Mouse (Mus musculus): ENCODE measurements around the gene Vmn1r199. TPM values are rescaled to one million over a fixed set of nuclear protein-coding genes. Genes with fewer than 3 reads are reported as not detected.

The Vmn1r199 gene
- not detected for polyA plus RNA-seq (2015; fragmentation: Illumina TruSeq; extraction: RNeasy Lipid Tissue Mini Kit (QIAGEN cat#74804); ENCODE audit: low read depth, low replicate concordance)

GRCm38 (mm10) chr13:22379518-22379917 is at the start of gene Vmn1r199:
Gene Vmn1r199 (plus strand): TSS chr13:22379818.

GRCm38 (mm10) chr13:22350064-22350463 is 29.6 kb upstream of the Vmn1r199 start, which contains the start of gene Vmn1r198:
Gene Vmn1r198 (plus strand): TSS chr13:22350364.

GRCm38 (mm10) chr13:22390073-22390472 is 10.5 kb downstream of the Vmn1r199 start, which contains the start of gene Vmn1r200:
Gene Vmn1r200 (plus strand): TSS chr13:22390373.

Other genes with a start within 250 kb of the Vmn1r199 start
- not detected for gene Vmn1r191, start 195.8 kb upstream of the Vmn1r199 start, polyA plus RNA-seq (2015; fragmentation: Illumina TruSeq; extraction: RNeasy Lipid Tissue Mini Kit (QIAGEN cat#74804); ENCODE audit: low read depth, low replicate concordance)
- not detected for gene Vmn1r192, start 188.7 kb upstream of the Vmn1r199 start, polyA plus RNA-seq (2015; fragmentation: Illumina TruSeq; extraction: RNeasy Lipid Tissue Mini Kit (QIAGEN cat#74804); ENCODE audit: low read depth, low replicate concordance)
- not detected for gene Vmn1r193, start 156.7 kb upstream of the Vmn1r199 start, polyA plus RNA-seq (2015; fragmentation: Illumina TruSeq; extraction: RNeasy Lipid Tissue Mini Kit (QIAGEN cat#74804); ENCODE audit: low read depth, low replicate concordance)
- gene Vmn1r194, start 135.6 kb upstream of the Vmn1r199 start, polyA plus RNA-seq (2015; fragmentation: Illumina TruSeq; extraction: RNeasy Lipid Tissue Mini Kit (QIAGEN cat#74804); ENCODE audit: low read depth, low replicate concordance), result not detected
- not detected for gene Vmn1r195, start 109.3 kb upstream of the Vmn1r199 start, polyA plus RNA-seq (2015; fragmentation: Illumina TruSeq; extraction: RNeasy Lipid Tissue Mini Kit (QIAGEN cat#74804); ENCODE audit: low read depth, low replicate concordance)
- gene Vmn1r196, start 89.9 kb upstream of the Vmn1r199 start, polyA plus RNA-seq (2015; fragmentation: Illumina TruSeq; extraction: RNeasy Lipid Tissue Mini Kit (QIAGEN cat#74804); ENCODE audit: low read depth, low replicate concordance), result not detected
- not detected for gene Vmn1r197, start 55.2 kb upstream of the Vmn1r199 start, polyA plus RNA-seq (2015; fragmentation: Illumina TruSeq; extraction: RNeasy Lipid Tissue Mini Kit (QIAGEN cat#74804); ENCODE audit: low read depth, low replicate concordance)
- not detected for gene Vmn1r198, start 29.5 kb upstream of the Vmn1r199 start, polyA plus RNA-seq (2015; fragmentation: Illumina TruSeq; extraction: RNeasy Lipid Tissue Mini Kit (QIAGEN cat#74804); ENCODE audit: low read depth, low replicate concordance)
- gene Vmn1r200, start 10.6 kb downstream of the Vmn1r199 start, polyA plus RNA-seq (2015; fragmentation: Illumina TruSeq; extraction: RNeasy Lipid Tissue Mini Kit (QIAGEN cat#74804); ENCODE audit: low read depth, low replicate concordance), result not detected
- not detected for gene Vmn1r201, start 92.1 kb downstream of the Vmn1r199 start, polyA plus RNA-seq (2015; fragmentation: Illumina TruSeq; extraction: RNeasy Lipid Tissue Mini Kit (QIAGEN cat#74804); ENCODE audit: low read depth, low replicate concordance)
- not detected for gene Vmn1r202, start 125.6 kb downstream of the Vmn1r199 start, polyA plus RNA-seq (2015; fragmentation: Illumina TruSeq; extraction: RNeasy Lipid Tissue Mini Kit (QIAGEN cat#74804); ENCODE audit: low read depth, low replicate concordance)
- gene Vmn1r203, start 138.3 kb downstream of the Vmn1r199 start, polyA plus RNA-seq (2015; fragmentation: Illumina TruSeq; extraction: RNeasy Lipid Tissue Mini Kit (QIAGEN cat#74804); ENCODE audit: low read depth, low replicate concordance), result not detected
- not detected for gene Vmn1r204, start 173.4 kb downstream of the Vmn1r199 start, polyA plus RNA-seq (2015; fragmentation: Illumina TruSeq; extraction: RNeasy Lipid Tissue Mini Kit (QIAGEN cat#74804); ENCODE audit: low read depth, low replicate concordance)
- gene Vmn1r205, start 213.2 kb downstream of the Vmn1r199 start, polyA plus RNA-seq (2015; fragmentation: Illumina TruSeq; extraction: RNeasy Lipid Tissue Mini Kit (QIAGEN cat#74804); ENCODE audit: low read depth, low replicate concordance), result not detected
- not detected for gene Vmn1r206, start 244.4 kb downstream of the Vmn1r199 start, polyA plus RNA-seq (2015; fragmentation: Illumina TruSeq; extraction: RNeasy Lipid Tissue Mini Kit (QIAGEN cat#74804); ENCODE audit: low read depth, low replicate concordance)